Mouse (Mus musculus): ENCODE data around the gene Ttc9c. TPM values are rescaled to one million over a fixed set of nuclear protein-coding genes. Genes with fewer than 3 reads are reported as not detected.

The Ttc9c gene
- polyA plus RNA-seq, 1 experiment from 2014 or later, result 69.0 TPM

GRCm38 (mm10) chr19:8819596-8820423, 677 bp upstream of the Ttc9c start, which contains the start of gene Hnrnpul2:
Gene Hnrnpul2, plus strand, starts transcription at chr19:8820010.
- H3K4me1 ChIP-seq, result peaks cover 46% of the 10 kb centered on the region
- WGBS, result under 1% methylated on average over 83 of the region's 83 CpGs
- DNase-seq (ENCODE audit: low spot score), result peak; percentile 97

GRCm38 (mm10) chr19:8818301-8818798, 783 bp downstream of the Ttc9c start:
- DNase-seq (ENCODE audit: low spot score), result no peak
- WGBS, result 38% methylated on average over 14 of the region's 14 CpGs
- peak overlapping the region; percentile 98 for H3K27ac ChIP-seq (replicated peaks)
- H3K4me1 ChIP-seq, result peaks cover 45% of the 10 kb centered on the region
- H3K4me3 ChIP-seq, result peak overlapping the region; percentile 100
- H3K27me3 ChIP-seq (ENCODE audit: low read depth, poor library complexity, severe bottlenecking), result no peaks in the 10 kb centered on the region
- no peaks in the 10 kb centered on the region for H3K9me3 ChIP-seq (replicated peaks)
- H3K36me3 ChIP-seq, result peaks cover 58% of the 10 kb centered on the region

More at GRCm38 (mm10) chr19:8819596-8820423, 677 bp upstream of the Ttc9c start, which contains the start of gene Hnrnpul2:
- Histone ChIP-seq H3K9me3 (replicated peaks) (no peaks in the 10 kb centered on the region), H3K27me3 (ENCODE audit: low read depth, poor library complexity, severe bottlenecking) (no peaks in the 10 kb centered on the region), H3K36me3 (peaks cover 58% of the 10 kb centered on the region), H3K4me3 (peak within 1 kb of the TSS; percentile 100), H3K27ac (replicated peaks) (peak within 1 kb of the TSS; percentile 98)

- Histone ChIP-seq H3K9me3 (replicated peaks) (no peaks in the 10 kb centered on the region), H3K36me3 (peaks cover 58% of the 10 kb centered on the region), H3K27me3 (ENCODE audit: low read depth, poor library complexity, severe bottlenecking) (no peaks in the 10 kb centered on the region), H3K4me3 (peak overlapping the region; percentile 100), H3K27ac (replicated peaks) (no peak overlapping the region), H3K4me1 (peaks cover 31% of the 10 kb centered on the region)
- DNase-seq (ENCODE audit: low spot score), result no peak
- WGBS, result 49% methylated on average over 3 of the region's 3 CpGs
Observed at GRCm38 (mm10) chr19:8817001-8817400, 2.1 kb downstream of the Ttc9c start.

- Histone ChIP-seq H3K27me3 (ENCODE audit: low read depth, poor library complexity, severe bottlenecking) (no peaks in the 10 kb centered on the region), H3K4me3 (no peak overlapping the region), H3K4me1 (peaks cover 22% of the 10 kb centered on the region), H3K9me3 (replicated peaks) (no peaks in the 10 kb centered on the region), H3K27ac (replicated peaks) (no peak overlapping the region), H3K36me3 (peaks cover 66% of the 10 kb centered on the region)
- DNase-seq (ENCODE audit: low spot score), result no peak
- WGBS, result 87% methylated on average over 11 of the region's 11 CpGs
Observed at GRCm38 (mm10) chr19:8815812-8816211, 3.3 kb downstream of the Ttc9c start.

GRCm38 (mm10) chr19:8806810-8807209, 12.3 kb downstream of the Ttc9c start:
- no peaks in the 10 kb centered on the region for H3K27me3 ChIP-seq (ENCODE audit: low read depth, poor library complexity, severe bottlenecking)
- WGBS, result 93% methylated on average over 5 of the region's 5 CpGs
- no peak for DNase-seq (ENCODE audit: low spot score)
- H3K27ac ChIP-seq (replicated peaks), result no peak overlapping the region
- peaks cover 85% of the 10 kb centered on the region for H3K36me3 ChIP-seq
- H3K9me3 ChIP-seq (replicated peaks), result no peaks in the 10 kb centered on the region
- H3K4me1 ChIP-seq, result peaks cover 18% of the 10 kb centered on the region
- no peak overlapping the region for H3K4me3 ChIP-seq

- DNase-seq (ENCODE audit: low spot score), result no peak
- Histone ChIP-seq H3K36me3 (peaks cover 58% of the 10 kb centered on the region), H3K4me3 (peak overlapping the region; percentile 5; the same call in 1 of the 2 replicates), H3K27ac (replicated peaks) (no peak overlapping the region), H3K27me3 (ENCODE audit: low read depth, poor library complexity, severe bottlenecking) (no peaks in the 10 kb centered on the region), H3K9me3 (replicated peaks) (no peaks in the 10 kb centered on the region), H3K4me1 (peaks cover 22% of the 10 kb centered on the region)
- WGBS, result 89% methylated on average over 11 of the region's 11 CpGs
Observed at GRCm38 (mm10) chr19:8803879-8804660, 15.1 kb downstream of the Ttc9c start.

GRCm38 (mm10) chr19:8803204-8803780, 15.8 kb downstream of the Ttc9c start:
- H3K27ac ChIP-seq (replicated peaks), result peak overlapping the region; percentile 91
- H3K27me3 ChIP-seq (ENCODE audit: low read depth, poor library complexity, severe bottlenecking), result no peaks in the 10 kb centered on the region
- 92% methylated on average over 9 of the region's 9 CpGs for WGBS

GRCm38 (mm10) chr19:8802130-8802821, 16.9 kb downstream of the Ttc9c start, which contains the start of gene Zbtb3:
Gene Zbtb3, plus strand, starts transcription at chr19:8802555.
- peaks cover 40% of the 10 kb centered on the region for H3K36me3 ChIP-seq
- H3K4me1 ChIP-seq, result peaks cover 29% of the 10 kb centered on the region
- no peaks in the 10 kb centered on the region for H3K27me3 ChIP-seq (ENCODE audit: low read depth, poor library complexity, severe bottlenecking)
- under 1% methylated on average over 30 of the region's 30 CpGs for WGBS
- peak within 1 kb of the TSS; percentile 71 for H3K4me3 ChIP-seq
- DNase-seq (ENCODE audit: low spot score), result peak; percentile 96
- no peaks in the 10 kb centered on the region for H3K9me3 ChIP-seq (replicated peaks)
- peak within 1 kb of the TSS; percentile 91 for H3K27ac ChIP-seq (replicated peaks)

More at GRCm38 (mm10) chr19:8803204-8803780, 15.8 kb downstream of the Ttc9c start:
- Histone ChIP-seq H3K4me3 (peak overlapping the region; percentile 71), H3K4me1 (peaks cover 22% of the 10 kb centered on the region), H3K9me3 (replicated peaks) (no peaks in the 10 kb centered on the region), H3K36me3 (peaks cover 51% of the 10 kb centered on the region)
- DNase-seq (ENCODE audit: low spot score), result no peak

GRCm38 (mm10) chr19:8798947-8799315, 20.2 kb downstream of the Ttc9c start:
- DNase-seq (ENCODE audit: low spot score), result no peak
- no peaks in the 10 kb centered on the region for H3K9me3 ChIP-seq (replicated peaks)
- H3K27me3 ChIP-seq (ENCODE audit: low read depth, poor library complexity, severe bottlenecking), result no peaks in the 10 kb centered on the region
- H3K36me3 ChIP-seq, result peaks cover 32% of the 10 kb centered on the region
- peaks cover 28% of the 10 kb centered on the region for H3K4me1 ChIP-seq
- peak overlapping the region; percentile 84 for H3K4me3 ChIP-seq
- peak overlapping the region; percentile 85; the same call in 1 of the 2 replicates for H3K27ac ChIP-seq (replicated peaks)

GRCm38 (mm10) chr19:8798264-8798946, 20.7 kb downstream of the Ttc9c start, which contains the start of gene Polr2g:
Gene Polr2g, minus strand, starts transcription at chr19:8798577.
- H3K9me3 ChIP-seq (replicated peaks), result 0 out of 2 replicates have a peak, but pooled peaks cover 2% of the 10 kb centered on the region

GRCm38 (mm10) chr19:8790171-8790570, 29.0 kb downstream of the Ttc9c start:
- no peaks in the 10 kb centered on the region for H3K27me3 ChIP-seq (ENCODE audit: low read depth, poor library complexity, severe bottlenecking)
- H3K9me3 ChIP-seq (replicated peaks), result 0 out of 2 replicates have a peak, but pooled peaks cover 5% of the 10 kb centered on the region
- H3K27ac ChIP-seq (replicated peaks), result no peak overlapping the region
- no peak for DNase-seq (ENCODE audit: low spot score)
- peaks cover 23% of the 10 kb centered on the region for H3K4me1 ChIP-seq
- 89% methylated on average over 7 of the region's 7 CpGs for WGBS
- no peak overlapping the region for H3K4me3 ChIP-seq
- peaks cover 45% of the 10 kb centered on the region for H3K36me3 ChIP-seq

More at GRCm38 (mm10) chr19:8798264-8798946, 20.7 kb downstream of the Ttc9c start, which contains the start of gene Polr2g:
- peak within 1 kb of the TSS; percentile 84 for H3K4me3 ChIP-seq
- peaks cover 25% of the 10 kb centered on the region for H3K4me1 ChIP-seq
- WGBS, result 2% methylated on average over 25 of the region's 25 CpGs
- DNase-seq (ENCODE audit: low spot score), result peak; percentile 89
- H3K27ac ChIP-seq (replicated peaks), result peak within 1 kb of the TSS; percentile 85
- H3K27me3 ChIP-seq (ENCODE audit: low read depth, poor library complexity, severe bottlenecking), result no peaks in the 10 kb centered on the region
- peaks cover 32% of the 10 kb centered on the region for H3K36me3 ChIP-seq
